23 mouse cellular contexts compared by ENCODE assay signal in the genomic region with DNA sequence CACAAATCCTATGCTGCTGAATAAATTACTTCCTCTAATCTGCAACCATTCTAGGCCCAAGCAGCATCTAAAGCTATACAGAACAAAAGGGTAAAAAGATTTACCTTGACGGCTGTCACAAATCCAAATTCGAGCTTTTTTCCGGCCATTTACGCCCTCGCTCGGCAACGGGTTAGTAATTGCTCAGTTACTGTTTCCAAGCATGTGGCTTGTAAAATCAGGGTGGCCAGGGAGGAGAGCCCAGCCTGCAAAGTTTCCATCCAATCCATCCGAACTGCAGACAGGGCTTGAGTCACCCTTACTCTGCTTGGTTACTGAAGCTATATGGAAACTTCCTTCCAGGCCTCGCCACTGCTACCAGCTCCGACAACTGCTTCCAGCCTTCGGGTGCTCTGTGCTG. TPM values are rescaled to one million over a fixed set of nuclear protein-coding genes. Genes with fewer than 3 reads are reported as not detected.
DNase-seq lines count a peak whose midpoint lies in the region; ATAC-seq lines count a peak whose summit lies in the region.
"Had no signal": no experiment of that assay in that cellular context is flagged by ENCODE, and none has a peak within 500 bp of the region (broad histone marks: within the 10 kb centered on the region; RNA-seq: fewer than 3 reads in every experiment).

No protein-coding gene starts in this region.

- H3K27me3 ChIP-seq in forebrain, embryonic 14.5 days (replicated peaks; ENCODE audit: control insufficient read depth, insufficient read depth, low read length) = no peaks in the 10 kb centered on the region
- H3K27me3 ChIP-seq in forebrain, embryonic 12.5 days = no peaks in the 10 kb centered on the region
- no peaks in the 10 kb centered on the region for H3K27me3 ChIP-seq in limb, embryonic 15.5 days
- no peaks in the 10 kb centered on the region for H3K27me3 ChIP-seq in neural tube, embryonic 14.5 days (ENCODE audit: control insufficient read depth, insufficient read depth, low read length)
- H3K27me3 ChIP-seq: CH12.LX; embryonic facial prominence, embryonic 13.5 days had no signal

- no peak for DNase-seq in forebrain, embryonic 14.5 days (ENCODE audit: low spot score)
- DNase-seq in urinary bladder, postnatal 14 days (ENCODE audit: low spot score) = peak; percentile 28
- no peak for DNase-seq in urinary bladder, postnatal 36 days (ENCODE audit: low spot score in 2 of 2)
- no peak for DNase-seq in layer of hippocampus, adult 11-12 months (ENCODE audit: low spot score)
- no peak for DNase-seq in spleen, postnatal 36 days (ENCODE audit: low spot score in 2 of 2)
- DNase-seq: adrenal gland, postnatal 25 days; cerebellum, adult 11-12 months; cerebellum, postnatal 36 days; gastrocnemius, postnatal 10 days; heart, adult 2 months; kidney, adult 18-20 months; kidney, postnatal 14 days; liver, postnatal 0 days; lung, postnatal 10 days; right cerebral cortex, postnatal 4 days; thymus, postnatal 14 days had no signal

- no peak overlapping the region for H3K4me3 ChIP-seq in forebrain, embryonic 14.5 days (ENCODE audit: low read depth, low read length)
- H3K4me3 ChIP-seq in forebrain, embryonic 12.5 days (replicated peaks) = no peak overlapping the region
- H3K4me3 ChIP-seq in limb, embryonic 15.5 days = no peak overlapping the region
- H3K4me3 ChIP-seq in neural tube, embryonic 14.5 days (ENCODE audit: low read depth, low read length) = no peak overlapping the region
- H3K4me3 ChIP-seq: embryonic facial prominence, embryonic 13.5 days; heart, adult 2 months; hindbrain, embryonic 10.5 days had no signal

- no peak overlapping the region for H3K4me2 ChIP-seq in forebrain, embryonic 14.5 days (ENCODE audit: low read length)
- H3K4me2 ChIP-seq in forebrain, embryonic 12.5 days = no peak overlapping the region
- no peak overlapping the region for H3K4me2 ChIP-seq in limb, embryonic 15.5 days
- H3K4me2 ChIP-seq in neural tube, embryonic 14.5 days (ENCODE audit: low read depth, low read length) = no peak overlapping the region
- H3K4me2 ChIP-seq: embryonic facial prominence, embryonic 13.5 days had no signal

- ATAC-seq in forebrain, embryonic 14.5 days = 0 out of 2 replicates have a peak, but pooled peaks have one; percentile 26
- ATAC-seq in forebrain, embryonic 12.5 days (ENCODE audit: low FRiP score) = no peak
- peak; percentile 88 for ATAC-seq in limb, embryonic 15.5 days (ENCODE audit: insufficient number of reproducible peaks, low FRiP score, low TSS enrichment, low read depth)
- ATAC-seq in neural tube, embryonic 14.5 days (ENCODE audit: low read depth) = peak; percentile 42; the same call in 1 of the 2 replicates
- ATAC-seq: liver, postnatal 0 days had no signal

- H3K36me3 ChIP-seq in forebrain, embryonic 14.5 days (ENCODE audit: control insufficient read depth, insufficient read depth, low read length) = no peaks in the 10 kb centered on the region
- no peaks in the 10 kb centered on the region for H3K36me3 ChIP-seq in forebrain, embryonic 12.5 days (replicated peaks)
- no peaks in the 10 kb centered on the region for H3K36me3 ChIP-seq in limb, embryonic 15.5 days
- no peaks in the 10 kb centered on the region for H3K36me3 ChIP-seq in neural tube, embryonic 14.5 days (ENCODE audit: control insufficient read depth, insufficient read depth, low read length)
- H3K36me3 ChIP-seq: embryonic facial prominence, embryonic 13.5 days; hindbrain, embryonic 10.5 days had no signal

- H3K9ac ChIP-seq in forebrain, embryonic 14.5 days (ENCODE audit: low read length) = no peak overlapping the region
- H3K9ac ChIP-seq in forebrain, embryonic 12.5 days = no peak overlapping the region
- no peak overlapping the region for H3K9ac ChIP-seq in limb, embryonic 15.5 days
- no peak overlapping the region for H3K9ac ChIP-seq in neural tube, embryonic 14.5 days (replicated peaks; ENCODE audit: low read depth, low read length)
- H3K9ac ChIP-seq: embryonic facial prominence, embryonic 13.5 days; liver, postnatal 0 days had no signal

- 36% methylated on average over 11 of the region's 11 CpGs for WGBS in forebrain, embryonic 14.5 days
- 50% methylated on average over 11 of the region's 11 CpGs for WGBS in forebrain, embryonic 12.5 days
- 19% methylated on average over 11 of the region's 11 CpGs for WGBS in limb, embryonic 15.5 days
- WGBS in neural tube, embryonic 14.5 days = 24% methylated on average over 11 of the region's 11 CpGs

- H3K27ac ChIP-seq in forebrain, embryonic 14.5 days (ENCODE audit: low read depth, low read length) = no peak overlapping the region
- H3K27ac ChIP-seq in forebrain, embryonic 12.5 days = no peak overlapping the region
- H3K27ac ChIP-seq in limb, embryonic 15.5 days = peak overlapping the region; percentile 80
- H3K27ac ChIP-seq in neural tube, embryonic 14.5 days (ENCODE audit: low read depth, low read length) = no peak overlapping the region
- H3K27ac ChIP-seq: embryonic facial prominence, embryonic 13.5 days; heart, adult 2 months; hindbrain, embryonic 10.5 days; stomach, postnatal 0 days had no signal

- H3K9me3 ChIP-seq in forebrain, embryonic 14.5 days (replicated peaks; ENCODE audit: control insufficient read depth, low read length) = no peaks in the 10 kb centered on the region
- H3K9me3 ChIP-seq in forebrain, embryonic 12.5 days = no peaks in the 10 kb centered on the region
- H3K9me3 ChIP-seq in limb, embryonic 15.5 days = no peaks in the 10 kb centered on the region
- no peaks in the 10 kb centered on the region for H3K9me3 ChIP-seq in neural tube, embryonic 14.5 days (ENCODE audit: control insufficient read depth, low read length)
- H3K9me3 ChIP-seq: embryonic facial prominence, embryonic 13.5 days; hindbrain, embryonic 10.5 days had no signal

- H3K4me1 ChIP-seq in forebrain, embryonic 14.5 days (ENCODE audit: control insufficient read depth, insufficient read depth, low read length) = no peaks in the 10 kb centered on the region
- H3K4me1 ChIP-seq in forebrain, embryonic 12.5 days = no peaks in the 10 kb centered on the region; the same call in 1 of the 2 replicates
- H3K4me1 ChIP-seq in limb, embryonic 15.5 days = peaks cover 13% of the 10 kb centered on the region
- H3K4me1 ChIP-seq in neural tube, embryonic 14.5 days (ENCODE audit: control insufficient read depth, insufficient read depth, low read length) = no peaks in the 10 kb centered on the region
- H3K4me1 ChIP-seq: hindbrain, embryonic 10.5 days had no signal

RNA-seq across cellular contexts. Expression of gene Enpp1, which starts 55.7 kb away (rescaled TPM):
- 1.9 and 2.9 TPM in 2 replicates for polyA plus RNA-seq in forebrain, embryonic 14.5 days (2014; fragmentation: Nextera tagmentation; extraction: Ambion mirVana)
- polyA plus RNA-seq in forebrain, embryonic 12.5 days (2016; fragmentation: Nextera tagmentation; extraction: Ambion mirVana) = 1.2 and 1.3 TPM in 2 replicates
- 9.4 and 10.9 TPM in 2 replicates for polyA plus RNA-seq in limb, embryonic 15.5 days (2015; fragmentation: Nextera tagmentation; extraction: Ambion mirVana)
- polyA plus RNA-seq in neural tube, embryonic 14.5 days (2014; fragmentation: Nextera tagmentation; extraction: Ambion mirVana) = 0.52 and 5.3 TPM in 2 replicates
